Mouse (Mus musculus): ENCODE measurements around the gene Sspn. TPM values are rescaled to one million over a fixed set of nuclear protein-coding genes. Genes with fewer than 3 reads are reported as not detected.
A peak's percentile ranks its signal among the peaks of the same experiment; 100 is the strongest.

Gene Sspn
- polyA plus RNA-seq (2012; rRNA removed) = 2.4 and 2.9 TPM in 2 replicates

DNA sequence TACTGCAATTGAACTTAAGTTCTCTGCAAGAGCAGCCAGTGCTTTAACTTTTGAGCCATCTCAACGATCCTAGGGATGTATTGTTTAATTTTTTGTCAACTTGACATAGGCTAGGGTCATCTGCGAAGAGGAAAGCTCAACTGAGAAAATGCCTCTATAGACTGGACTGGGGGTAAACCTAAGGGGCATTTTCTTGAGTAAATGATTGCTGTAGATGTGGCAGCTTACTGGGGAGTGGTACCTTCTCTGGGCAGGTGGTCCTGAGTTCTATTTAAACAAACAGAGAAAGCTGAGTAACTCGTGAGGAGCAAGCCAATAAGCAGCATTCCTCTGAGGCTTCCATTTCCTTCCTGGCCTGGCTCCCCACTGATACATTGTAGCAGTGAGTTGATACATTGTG, at the start of gene Sspn:
Gene Sspn (plus strand): TSS at position 301 of the 400 bp plus-strand sequence.
- no peaks in the 10 kb centered on the region for H3K36me3 ChIP-seq (ENCODE audit: control insufficient read depth, insufficient read depth, low read length)
- H3K27ac ChIP-seq (ENCODE audit: insufficient read depth, low read depth, low read length) = no peak within 1 kb of the TSS
- no peak for DNase-seq
- H3K27me3 ChIP-seq (replicated peaks; ENCODE audit: control insufficient read depth, insufficient read depth, low read length) = no peaks in the 10 kb centered on the region
- no peaks in the 10 kb centered on the region for H3K4me1 ChIP-seq (ENCODE audit: control insufficient read depth, insufficient read depth, low read length)
- 86% methylated on average over 3 of the region's 3 CpGs for WGBS
- no peak within 1 kb of the TSS for H3K4me3 ChIP-seq (ENCODE audit: insufficient read depth, low read depth, low read length)
- TF ChIP-seq CTCF (conservative IDR thresholded peaks at IDR 0.05; ENCODE audit: insufficient read depth, insufficient read length, low read depth, low read length) (no peak), POLR2A (IDR thresholded peaks at IDR 0.05; ENCODE audit: low read depth, low read length) (no peak)

DNA sequence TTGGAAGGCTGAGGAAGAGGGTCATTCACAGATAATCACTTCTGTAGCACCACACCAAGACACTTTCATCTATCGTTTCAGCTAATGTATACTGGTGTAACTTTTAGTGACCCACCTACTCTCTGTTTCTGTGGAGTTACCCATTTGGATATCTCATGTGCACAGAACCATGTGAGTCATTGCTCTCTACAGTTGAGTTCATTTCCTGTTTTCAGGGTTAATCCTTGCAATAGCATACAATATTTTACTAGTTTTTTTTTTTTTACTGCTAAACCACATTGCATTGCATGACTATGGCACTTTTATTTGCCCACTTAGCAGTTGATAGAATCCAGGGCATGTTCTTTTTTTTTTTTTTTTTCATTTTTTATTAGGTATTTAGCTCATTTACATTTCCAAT, 48.4 kb upstream of the Sspn start:
- Histone ChIP-seq H3K27ac (ENCODE audit: insufficient read depth, low read depth, low read length) (no peak overlapping the region), H3K36me3 (ENCODE audit: control insufficient read depth, insufficient read depth, low read length) (no peaks in the 10 kb centered on the region), H3K4me3 (ENCODE audit: insufficient read depth, low read depth, low read length) (no peak overlapping the region), H3K4me1 (ENCODE audit: control insufficient read depth, insufficient read depth, low read length) (no peaks in the 10 kb centered on the region), H3K27me3 (replicated peaks; ENCODE audit: control insufficient read depth, insufficient read depth, low read length) (no peaks in the 10 kb centered on the region)
- 60% methylated on average over 1 of the region's 1 CpGs for WGBS
- TF ChIP-seq POLR2A (IDR thresholded peaks at IDR 0.05; ENCODE audit: low read depth, low read length) (no peak), CTCF (conservative IDR thresholded peaks at IDR 0.05; ENCODE audit: insufficient read depth, insufficient read length, low read depth, low read length) (no peak)
- no peak for DNase-seq

DNA sequence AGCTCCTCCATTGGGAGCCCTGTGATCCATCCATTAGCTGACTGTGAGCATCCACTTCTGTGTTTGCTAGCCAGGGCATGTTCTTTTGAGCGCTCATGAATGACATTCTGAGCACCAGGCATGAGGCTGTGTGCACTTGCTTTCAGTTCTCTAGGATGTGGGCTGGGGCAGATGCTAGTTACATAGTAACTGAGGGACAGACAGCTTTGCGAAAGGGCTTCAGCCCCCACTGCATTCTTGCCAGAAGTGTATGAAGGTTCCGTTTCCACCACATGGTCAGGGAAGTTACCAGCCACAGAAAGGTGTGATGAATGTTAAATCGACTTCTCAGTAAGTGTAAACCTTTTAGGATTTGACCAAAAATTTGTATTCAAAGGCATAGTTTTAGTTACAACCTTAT, 47.8 kb upstream of the Sspn start:
- Histone ChIP-seq H3K4me3 (ENCODE audit: insufficient read depth, low read depth, low read length) (no peak overlapping the region), H3K27me3 (replicated peaks; ENCODE audit: control insufficient read depth, insufficient read depth, low read length) (no peaks in the 10 kb centered on the region), H3K36me3 (ENCODE audit: control insufficient read depth, insufficient read depth, low read length) (no peaks in the 10 kb centered on the region), H3K4me1 (ENCODE audit: control insufficient read depth, insufficient read depth, low read length) (no peaks in the 10 kb centered on the region), H3K27ac (ENCODE audit: insufficient read depth, low read depth, low read length) (no peak overlapping the region)
- DNase-seq = no peak
- 51% methylated on average over 4 of the region's 4 CpGs for WGBS
- TF ChIP-seq POLR2A (IDR thresholded peaks at IDR 0.05; ENCODE audit: low read depth, low read length) = no peak
- no peak for TF ChIP-seq CTCF (conservative IDR thresholded peaks at IDR 0.05; ENCODE audit: insufficient read depth, insufficient read length, low read depth, low read length)

DNA sequence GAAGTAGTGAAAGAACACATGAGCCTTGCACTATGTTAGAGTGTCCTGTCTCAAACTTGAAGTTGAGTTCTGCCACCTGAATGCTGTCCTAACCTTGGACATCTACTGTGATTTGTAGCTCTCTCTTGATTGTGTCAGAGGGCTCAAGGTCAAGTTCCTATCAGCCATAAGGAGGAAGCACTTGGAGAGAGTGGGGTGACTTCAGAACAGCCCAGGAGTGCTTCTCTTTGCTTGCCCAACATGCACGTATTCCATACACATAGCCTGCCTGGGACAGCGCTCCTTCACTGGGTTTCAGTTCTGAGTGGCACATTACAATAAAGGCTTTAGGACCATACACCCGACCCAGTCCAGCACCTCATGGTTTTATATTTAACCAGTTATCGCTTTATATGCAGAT, 46.4 kb upstream of the Sspn start:
- WGBS = 72% methylated on average over 4 of the region's 4 CpGs

DNA sequence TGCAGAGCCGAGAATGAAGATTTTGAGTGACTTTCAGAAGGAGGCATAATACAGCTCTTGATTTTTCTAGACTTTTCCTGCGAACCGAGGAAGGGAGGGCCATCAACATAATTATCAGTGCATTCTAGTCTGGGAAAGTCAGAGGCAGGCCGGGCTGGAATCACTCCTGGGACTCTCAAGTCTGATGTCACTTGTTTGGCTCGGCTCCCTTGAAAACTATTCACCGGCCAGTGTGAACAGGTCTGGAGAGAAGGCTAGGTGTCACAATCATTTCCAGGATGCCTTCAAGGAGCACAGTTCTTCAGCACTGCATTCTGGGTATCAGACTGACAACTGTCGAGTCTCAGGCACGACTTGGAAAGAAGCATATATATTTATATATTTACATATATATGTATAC, 45.2 kb upstream of the Sspn start:
- no peak overlapping the region for H3K27ac ChIP-seq (ENCODE audit: insufficient read depth, low read depth, low read length)
- no peaks in the 10 kb centered on the region for H3K27me3 ChIP-seq (replicated peaks; ENCODE audit: control insufficient read depth, insufficient read depth, low read length)
- H3K36me3 ChIP-seq (ENCODE audit: control insufficient read depth, insufficient read depth, low read length) = no peaks in the 10 kb centered on the region
- no peak for TF ChIP-seq CTCF (conservative IDR thresholded peaks at IDR 0.05; ENCODE audit: insufficient read depth, insufficient read length, low read depth, low read length)
- TF ChIP-seq POLR2A (IDR thresholded peaks at IDR 0.05; ENCODE audit: low read depth, low read length) = no peak
- 63% methylated on average over 8 of the region's 8 CpGs for WGBS
- no peak overlapping the region for H3K4me3 ChIP-seq (ENCODE audit: insufficient read depth, low read depth, low read length)
- peak; percentile 9 for DNase-seq
- no peaks in the 10 kb centered on the region for H3K4me1 ChIP-seq (ENCODE audit: control insufficient read depth, insufficient read depth, low read length)

More for the DNA sequence above, 46.4 kb upstream of the Sspn start:
- H3K4me1 ChIP-seq (ENCODE audit: control insufficient read depth, insufficient read depth, low read length) = no peaks in the 10 kb centered on the region
- H3K27ac ChIP-seq (ENCODE audit: insufficient read depth, low read depth, low read length) = no peak overlapping the region
- TF ChIP-seq POLR2A (IDR thresholded peaks at IDR 0.05; ENCODE audit: low read depth, low read length) (no peak), CTCF (conservative IDR thresholded peaks at IDR 0.05; ENCODE audit: insufficient read depth, insufficient read length, low read depth, low read length) (no peak)
- no peak overlapping the region for H3K4me3 ChIP-seq (ENCODE audit: insufficient read depth, low read depth, low read length)
- H3K36me3 ChIP-seq (ENCODE audit: control insufficient read depth, insufficient read depth, low read length) = no peaks in the 10 kb centered on the region
- H3K27me3 ChIP-seq (replicated peaks; ENCODE audit: control insufficient read depth, insufficient read depth, low read length) = no peaks in the 10 kb centered on the region
- no peak for DNase-seq

DNA sequence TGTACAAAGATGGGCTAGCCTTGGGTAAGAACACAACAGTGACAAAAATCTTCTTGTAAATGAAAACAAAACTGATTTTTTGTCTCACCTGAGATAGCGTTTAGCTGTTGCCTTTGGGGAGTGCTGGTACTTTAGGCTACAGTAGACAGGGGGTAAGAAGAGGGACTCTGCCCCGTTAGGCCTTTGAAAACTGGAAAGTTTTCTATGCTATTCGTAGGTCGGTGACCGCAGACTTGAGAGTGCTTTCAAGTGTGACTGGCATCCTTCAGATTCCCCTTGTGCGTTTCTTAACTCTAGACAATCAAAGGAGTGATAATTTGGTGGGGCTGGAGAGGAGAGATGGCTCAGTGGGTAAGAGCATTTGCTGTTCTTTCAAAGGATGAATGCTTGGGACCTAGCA, 43.7 kb upstream of the Sspn start:
- Histone ChIP-seq H3K27me3 (replicated peaks; ENCODE audit: control insufficient read depth, insufficient read depth, low read length) (no peaks in the 10 kb centered on the region), H3K36me3 (ENCODE audit: control insufficient read depth, insufficient read depth, low read length) (no peaks in the 10 kb centered on the region), H3K27ac (ENCODE audit: insufficient read depth, low read depth, low read length) (no peak overlapping the region), H3K4me1 (ENCODE audit: control insufficient read depth, insufficient read depth, low read length) (no peaks in the 10 kb centered on the region), H3K4me3 (ENCODE audit: insufficient read depth, low read depth, low read length) (no peak overlapping the region)
- WGBS = 75% methylated on average over 6 of the region's 6 CpGs
- TF ChIP-seq POLR2A (IDR thresholded peaks at IDR 0.05; ENCODE audit: low read depth, low read length) (no peak), CTCF (conservative IDR thresholded peaks at IDR 0.05; ENCODE audit: insufficient read depth, insufficient read length, low read depth, low read length) (no peak)
- no peak for DNase-seq

DNA sequence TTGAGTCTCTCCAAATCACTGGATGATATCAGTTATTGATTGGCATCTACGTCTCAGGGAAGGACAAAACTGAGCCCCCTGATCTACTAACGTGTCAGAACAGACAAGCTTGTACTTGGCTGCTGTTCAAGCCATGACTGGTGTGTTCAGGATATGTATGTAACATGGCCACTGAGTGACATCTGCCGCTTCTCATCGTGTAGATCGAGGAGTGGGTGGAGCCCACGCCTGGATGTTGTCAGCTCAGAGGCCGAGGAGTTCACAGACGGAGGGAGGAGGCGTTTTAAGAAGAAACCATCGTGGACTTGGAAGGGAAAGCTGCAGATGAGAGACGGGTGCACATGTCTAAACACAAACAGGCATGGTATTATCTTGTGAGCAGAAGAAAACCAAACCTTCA, 39.5 kb upstream of the Sspn start:
- no peak overlapping the region for H3K4me3 ChIP-seq (ENCODE audit: insufficient read depth, low read depth, low read length)
- 81% methylated on average over 11 of the region's 11 CpGs for WGBS
- H3K4me1 ChIP-seq (ENCODE audit: control insufficient read depth, insufficient read depth, low read length) = no peaks in the 10 kb centered on the region
- TF ChIP-seq CTCF (conservative IDR thresholded peaks at IDR 0.05; ENCODE audit: insufficient read depth, insufficient read length, low read depth, low read length) (no peak), POLR2A (IDR thresholded peaks at IDR 0.05; ENCODE audit: low read depth, low read length) (no peak)
- H3K27ac ChIP-seq (ENCODE audit: insufficient read depth, low read depth, low read length) = no peak overlapping the region
- DNase-seq = no peak
- H3K27me3 ChIP-seq (replicated peaks; ENCODE audit: control insufficient read depth, insufficient read depth, low read length) = no peaks in the 10 kb centered on the region
- H3K36me3 ChIP-seq (ENCODE audit: control insufficient read depth, insufficient read depth, low read length) = no peaks in the 10 kb centered on the region
